Mouse (Mus musculus): ENCODE measurements at regions not wholly inside any gene's neighbourhood (a gene's known extent, or its start where the extent isn't known, plus 50 kb on each side); places are given as distances from the start of the nearest gene placed in this dataset.

DNA sequence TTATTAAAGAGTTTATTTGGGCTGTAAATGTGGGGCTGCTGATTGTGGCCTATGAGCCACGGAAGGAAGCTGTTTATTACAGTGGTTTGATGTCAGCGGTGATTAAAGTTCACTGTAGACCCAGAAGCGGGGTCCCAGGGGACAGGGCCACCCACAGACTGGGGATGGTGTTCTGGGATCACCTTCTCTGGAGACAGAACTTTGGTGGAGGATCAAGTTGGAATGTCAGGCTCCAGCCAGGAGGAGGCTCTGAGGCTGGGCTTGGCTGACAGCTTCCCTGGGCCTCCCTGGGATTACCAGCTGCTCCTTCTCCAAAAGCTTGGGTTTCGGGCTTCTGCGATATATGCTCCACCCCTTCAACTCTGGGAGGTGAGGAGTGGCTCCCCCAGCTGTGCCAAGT, 417.1 kb downstream of the Tbc1d22a start:
- Histone ChIP-seq H3K4me3 (ENCODE audit: low read depth, low read length) (no peak overlapping the region), H3K4me2 (ENCODE audit: low read depth, low read length, poor library complexity, severe bottlenecking) (no peak overlapping the region), H3K27ac (ENCODE audit: low read depth, low read length) (no peak overlapping the region), H3K4me1 (ENCODE audit: insufficient read depth, low read length) (no peaks in the 10 kb centered on the region), H3K36me3 (ENCODE audit: insufficient read depth, low read length) (no peaks in the 10 kb centered on the region), H3K9ac (replicated peaks; ENCODE audit: low read length, poor library complexity, severe bottlenecking) (no peak overlapping the region), H3K9me3 (ENCODE audit: low read length) (no peaks in the 10 kb centered on the region), H3K27me3 (ENCODE audit: insufficient read depth, low read length) (no peaks in the 10 kb centered on the region)
- DNase-seq (ENCODE audit: low spot score) (no peak), ATAC-seq (ENCODE audit: low FRiP score) (no peak)
- no peak for TF ChIP-seq CTCF (IDR thresholded peaks at IDR 0.05)
- 81% methylated on average over 5 of the region's 5 CpGs for WGBS

DNA sequence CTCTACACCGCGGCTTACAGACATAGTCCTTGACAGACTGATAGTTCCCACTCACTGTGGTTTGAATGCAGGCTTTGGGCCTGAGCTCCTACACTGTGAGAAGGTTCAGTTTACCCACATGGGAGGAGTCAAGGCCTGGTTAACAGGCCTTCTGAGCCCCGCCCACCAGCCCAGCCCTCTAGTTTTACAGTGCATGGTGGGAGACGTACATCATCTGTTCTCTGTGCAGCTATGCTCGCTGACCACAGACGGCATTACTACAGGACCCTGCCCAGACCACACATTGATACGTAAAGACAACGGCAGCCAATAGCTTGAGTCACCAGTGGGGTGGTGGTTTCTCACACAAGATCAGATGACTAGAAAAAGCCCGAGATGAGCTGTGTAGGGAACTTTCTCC, 431.0 kb downstream of the Tbc1d22a start:
- TF ChIP-seq CTCF (IDR thresholded peaks at IDR 0.05): no peak
- H3K4me2 ChIP-seq (ENCODE audit: low read depth, low read length, poor library complexity, severe bottlenecking): no peak overlapping the region
- 87% methylated on average over 9 of the region's 9 CpGs for whole genome bisulfite sequencing
- H3K4me3 ChIP-seq (ENCODE audit: low read depth, low read length): no peak overlapping the region
- no peaks in the 10 kb centered on the region for H3K4me1 ChIP-seq (ENCODE audit: insufficient read depth, low read length)
- no peak for DNase-seq (ENCODE audit: low spot score)
- H3K36me3 ChIP-seq (ENCODE audit: insufficient read depth, low read length): no peaks in the 10 kb centered on the region
- no peaks in the 10 kb centered on the region for H3K27me3 ChIP-seq (ENCODE audit: insufficient read depth, low read length)
- no peak for ATAC-seq (ENCODE audit: low FRiP score)
- H3K27ac ChIP-seq (ENCODE audit: low read depth, low read length): no peak overlapping the region
- H3K9me3 ChIP-seq (ENCODE audit: low read length): no peaks in the 10 kb centered on the region
- H3K9ac ChIP-seq (replicated peaks; ENCODE audit: low read length, poor library complexity, severe bottlenecking): no peak overlapping the region

DNA sequence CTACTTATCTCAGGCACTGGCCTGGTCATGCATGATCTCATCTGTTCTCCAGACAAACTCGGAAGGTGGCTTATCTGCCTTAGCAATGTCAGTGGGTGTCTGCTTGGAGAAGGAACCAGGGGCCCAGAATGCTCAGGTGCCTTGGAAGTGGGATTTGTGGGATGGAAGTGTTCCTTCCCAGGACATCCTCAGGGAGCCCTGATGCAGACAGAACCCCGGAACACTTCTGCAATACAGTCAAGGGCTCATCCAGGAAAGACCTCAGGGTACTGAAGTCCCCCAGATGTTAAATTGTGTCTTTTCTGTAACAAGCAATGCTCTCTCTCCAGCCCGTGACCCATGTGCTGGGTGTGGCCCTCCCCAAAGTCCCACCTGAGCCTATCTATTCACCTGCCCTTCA, 433.9 kb downstream of the Tbc1d22a start:
- Histone ChIP-seq H3K9me3 (ENCODE audit: low read length) (0 out of 2 replicates have a peak, but pooled peaks cover 6% of the 10 kb centered on the region), H3K27ac (ENCODE audit: low read depth, low read length) (no peak overlapping the region), H3K4me1 (ENCODE audit: insufficient read depth, low read length) (no peaks in the 10 kb centered on the region), H3K9ac (replicated peaks; ENCODE audit: low read length, poor library complexity, severe bottlenecking) (no peak overlapping the region), H3K36me3 (ENCODE audit: insufficient read depth, low read length) (no peaks in the 10 kb centered on the region), H3K4me2 (ENCODE audit: low read depth, low read length, poor library complexity, severe bottlenecking) (no peak overlapping the region), H3K27me3 (ENCODE audit: insufficient read depth, low read length) (no peaks in the 10 kb centered on the region), H3K4me3 (ENCODE audit: low read depth, low read length) (no peak overlapping the region)
- no peak for DNase-seq (ENCODE audit: low spot score)
- TF ChIP-seq CTCF (IDR thresholded peaks at IDR 0.05): no peak
- ATAC-seq (ENCODE audit: low FRiP score): no peak
- 83% methylated on average over 3 of the region's 3 CpGs for WGBS

DNA sequence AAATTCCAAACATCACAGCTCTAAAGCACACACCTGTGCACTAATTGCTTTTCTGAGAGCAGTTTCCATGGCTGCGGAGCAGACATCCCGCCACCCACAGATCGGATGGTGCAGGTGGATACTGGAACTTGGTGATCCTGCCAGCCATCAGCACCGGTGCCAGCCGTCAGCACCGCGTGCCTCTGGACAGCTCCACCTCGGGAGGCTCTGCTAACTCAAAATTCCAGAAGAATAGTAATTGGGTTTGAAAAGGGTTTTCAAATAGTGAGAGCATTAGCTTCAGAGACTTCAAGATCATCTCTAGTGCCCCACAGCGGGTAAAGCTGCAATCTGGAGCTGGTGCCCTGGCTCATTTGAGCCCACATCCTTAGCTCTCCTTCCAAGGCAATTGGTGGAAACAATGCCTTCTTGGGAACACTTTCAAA, 458.8 kb downstream of the Tbc1d22a start:
- peak; percentile 14 for TF ChIP-seq CTCF (IDR thresholded peaks at IDR 0.05)
- Histone ChIP-seq H3K4me3 (ENCODE audit: low read depth, low read length) (no peak overlapping the region), H3K36me3 (ENCODE audit: insufficient read depth, low read length) (no peaks in the 10 kb centered on the region), H3K9ac (replicated peaks; ENCODE audit: low read length, poor library complexity, severe bottlenecking) (no peak overlapping the region), H3K9me3 (ENCODE audit: low read length) (no peaks in the 10 kb centered on the region), H3K4me2 (ENCODE audit: low read depth, low read length, poor library complexity, severe bottlenecking) (no peak overlapping the region), H3K27me3 (ENCODE audit: insufficient read depth, low read length) (no peaks in the 10 kb centered on the region), H3K27ac (ENCODE audit: low read depth, low read length) (no peak overlapping the region), H3K4me1 (ENCODE audit: insufficient read depth, low read length) (0 out of 2 replicates have a peak, but pooled peaks cover 2% of the 10 kb centered on the region)
- no peak for ATAC-seq (ENCODE audit: low FRiP score)
- peak; percentile 34 for DNase-seq (ENCODE audit: low spot score)
- 28% methylated on average over 9 of the region's 9 CpGs for WGBS

DNA sequence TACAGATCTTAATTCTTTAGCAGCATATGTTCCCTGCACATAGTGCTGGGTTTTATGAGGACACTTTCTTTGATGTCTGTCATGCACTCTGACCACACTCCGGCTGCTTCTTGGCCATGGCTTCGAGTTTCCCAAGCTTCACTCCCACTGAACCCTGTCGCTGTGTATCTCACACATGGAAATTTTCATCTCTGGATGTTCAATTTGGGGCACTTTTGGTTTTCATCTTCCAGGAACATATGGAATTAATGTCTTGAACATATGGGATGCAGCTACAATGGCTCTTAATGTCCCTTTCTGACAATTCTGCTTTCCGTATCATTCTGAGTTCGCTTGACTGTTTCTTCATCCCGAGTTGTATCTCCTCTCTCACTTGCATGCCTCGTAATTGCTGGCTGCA, 462.8 kb downstream of the Tbc1d22a start:
- 86% methylated on average over 7 of the region's 7 CpGs for WGBS

DNA sequence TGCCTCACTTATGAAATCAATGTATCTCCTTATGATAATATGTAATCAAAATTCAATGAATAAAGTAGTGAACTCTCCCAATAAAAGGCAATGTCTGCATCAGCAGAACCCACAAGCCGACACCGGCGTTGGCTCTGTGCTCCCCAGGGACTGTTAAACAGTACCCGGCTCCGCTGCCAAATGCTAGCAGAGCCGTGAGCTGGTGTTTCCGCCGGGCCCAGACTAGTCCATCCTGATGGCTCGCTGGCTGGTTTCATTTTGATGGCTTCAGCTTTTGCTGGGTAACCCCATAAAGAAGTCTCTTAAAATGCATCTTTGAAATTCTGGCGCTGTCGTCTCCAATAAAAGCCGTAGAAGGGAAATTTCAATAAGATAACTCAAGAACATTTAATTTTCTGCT, 468.8 kb downstream of the Tbc1d22a start:
- H3K27ac ChIP-seq (ENCODE audit: low read depth, low read length): no peak overlapping the region
- no peak overlapping the region for H3K4me2 ChIP-seq (ENCODE audit: low read depth, low read length, poor library complexity, severe bottlenecking)
- peak; percentile 46 for DNase-seq (ENCODE audit: low spot score)
- no peak overlapping the region for H3K9ac ChIP-seq (replicated peaks; ENCODE audit: low read length, poor library complexity, severe bottlenecking)
- TF ChIP-seq CTCF (IDR thresholded peaks at IDR 0.05): no peak
- H3K36me3 ChIP-seq (ENCODE audit: insufficient read depth, low read length): no peaks in the 10 kb centered on the region
- 60% methylated on average over 12 of the region's 12 CpGs for WGBS
- ATAC-seq (ENCODE audit: low FRiP score): no peak
- H3K27me3 ChIP-seq (ENCODE audit: insufficient read depth, low read length): no peaks in the 10 kb centered on the region
- no peak overlapping the region for H3K4me3 ChIP-seq (ENCODE audit: low read depth, low read length)
- H3K4me1 ChIP-seq (ENCODE audit: insufficient read depth, low read length): no peaks in the 10 kb centered on the region
- no peaks in the 10 kb centered on the region for H3K9me3 ChIP-seq (ENCODE audit: low read length)

More for the DNA sequence above, 462.8 kb downstream of the Tbc1d22a start:
- Histone ChIP-seq H3K4me1 (ENCODE audit: insufficient read depth, low read length) (0 out of 2 replicates have a peak, but pooled peaks cover 2% of the 10 kb centered on the region), H3K9ac (replicated peaks; ENCODE audit: low read length, poor library complexity, severe bottlenecking) (no peak overlapping the region), H3K27ac (ENCODE audit: low read depth, low read length) (no peak overlapping the region), H3K4me3 (ENCODE audit: low read depth, low read length) (no peak overlapping the region), H3K4me2 (ENCODE audit: low read depth, low read length, poor library complexity, severe bottlenecking) (no peak overlapping the region), H3K9me3 (ENCODE audit: low read length) (no peaks in the 10 kb centered on the region), H3K27me3 (ENCODE audit: insufficient read depth, low read length) (no peaks in the 10 kb centered on the region), H3K36me3 (ENCODE audit: insufficient read depth, low read length) (no peaks in the 10 kb centered on the region)
- DNase-seq (ENCODE audit: low spot score) (no peak), ATAC-seq (ENCODE audit: low FRiP score) (no peak)
- TF ChIP-seq CTCF (IDR thresholded peaks at IDR 0.05): no peak

Measured in midbrain, postnatal 0 days (tissue).